Mouse (Mus musculus): ENCODE data around the gene Slc7a5. TPM values are rescaled to one million over a fixed set of nuclear protein-coding genes. Genes with fewer than 3 reads are reported as not detected.
A peak's percentile ranks its signal among the peaks of the same experiment; 100 is the strongest.

Gene Slc7a5
- polyA plus RNA-seq, 2 experiments: 27.8 to 34.6 TPM

- TF ChIP-seq POLR2A (IDR thresholded peaks at IDR 0.05; ENCODE audit: borderline replicate concordance, extremely low read depth, insufficient read depth, insufficient read length): no peak
- H3K36me3 ChIP-seq (ENCODE audit: control insufficient read depth, insufficient read depth, low read length): no peaks in the 10 kb centered on the region
- no peak overlapping the region for H3K9ac ChIP-seq (ENCODE audit: low read depth, low read length, severe bottlenecking)
- DNase-seq (ENCODE audit: low spot score) (peak; percentile 51), ATAC-seq (ENCODE audit: low FRiP score, low read depth) (no peak)
- no peak overlapping the region for H3K4me2 ChIP-seq (replicated peaks; ENCODE audit: low read depth, low read length, severe bottlenecking)
- 0 out of 2 replicates have a peak overlapping the region, but pooled peaks have one; percentile 13 for H3K27ac ChIP-seq (replicated peaks; ENCODE audit: low read depth, low read length)
- no peaks in the 10 kb centered on the region for H3K9me3 ChIP-seq (ENCODE audit: control insufficient read depth, low read length)
- H3K27me3 ChIP-seq (ENCODE audit: control insufficient read depth, insufficient read depth, low read length): no peaks in the 10 kb centered on the region
- WGBS: 48% methylated on average over 12 of the region's 12 CpGs
- 0 out of 2 replicates have a peak, but pooled peaks cover 2% of the 10 kb centered on the region for H3K4me1 ChIP-seq (ENCODE audit: control insufficient read depth, insufficient read depth, low read length)
- no peak overlapping the region for H3K4me3 ChIP-seq (replicated peaks; ENCODE audit: low read length)
Observed at GRCm38 (mm10) chr8:121935341-121936294, 28.1 kb upstream of the Slc7a5 start.

GRCm38 (mm10) chr8:121934923-121935322, 27.4 kb upstream of the Slc7a5 start:
- Histone ChIP-seq H3K36me3 (ENCODE audit: control insufficient read depth, insufficient read depth, low read length) (no peaks in the 10 kb centered on the region), H3K9me3 (ENCODE audit: control insufficient read depth, low read length) (no peaks in the 10 kb centered on the region), H3K9ac (ENCODE audit: low read depth, low read length, severe bottlenecking) (no peak overlapping the region), H3K4me3 (replicated peaks; ENCODE audit: low read length) (no peak overlapping the region), H3K4me2 (replicated peaks; ENCODE audit: low read depth, low read length, severe bottlenecking) (no peak overlapping the region), H3K27me3 (ENCODE audit: control insufficient read depth, insufficient read depth, low read length) (no peaks in the 10 kb centered on the region), H3K4me1 (ENCODE audit: control insufficient read depth, insufficient read depth, low read length) (0 out of 2 replicates have a peak, but pooled peaks cover 2% of the 10 kb centered on the region), H3K27ac (replicated peaks; ENCODE audit: low read depth, low read length) (0 out of 2 replicates have a peak overlapping the region, but pooled peaks have one; percentile 8)
- no peak for TF ChIP-seq POLR2A (IDR thresholded peaks at IDR 0.05; ENCODE audit: borderline replicate concordance, extremely low read depth, insufficient read depth, insufficient read length)
- ATAC-seq (ENCODE audit: low FRiP score, low read depth) (no peak), DNase-seq (ENCODE audit: low spot score) (no peak)

GRCm38 (mm10) chr8:121934506-121934905, 27.0 kb upstream of the Slc7a5 start:
- no peaks in the 10 kb centered on the region for H3K27me3 ChIP-seq (ENCODE audit: control insufficient read depth, insufficient read depth, low read length)
- H3K9ac ChIP-seq (ENCODE audit: low read depth, low read length, severe bottlenecking): no peak overlapping the region
- 0 out of 2 replicates have a peak, but pooled peaks cover 2% of the 10 kb centered on the region for H3K4me1 ChIP-seq (ENCODE audit: control insufficient read depth, insufficient read depth, low read length)
- no peaks in the 10 kb centered on the region for H3K36me3 ChIP-seq (ENCODE audit: control insufficient read depth, insufficient read depth, low read length)
- H3K4me2 ChIP-seq (replicated peaks; ENCODE audit: low read depth, low read length, severe bottlenecking): no peak overlapping the region
- H3K4me3 ChIP-seq (replicated peaks; ENCODE audit: low read length): no peak overlapping the region
- H3K27ac ChIP-seq (replicated peaks; ENCODE audit: low read depth, low read length): no peak overlapping the region
- no peak for DNase-seq (ENCODE audit: low spot score)
- 39% methylated on average over 4 of the region's 4 CpGs for WGBS
- no peak for TF ChIP-seq POLR2A (IDR thresholded peaks at IDR 0.05; ENCODE audit: borderline replicate concordance, extremely low read depth, insufficient read depth, insufficient read length)
- H3K9me3 ChIP-seq (ENCODE audit: control insufficient read depth, low read length): no peaks in the 10 kb centered on the region
- ATAC-seq (ENCODE audit: low FRiP score, low read depth): no peak

GRCm38 (mm10) chr8:121932668-121933520, 25.4 kb upstream of the Slc7a5 start:
- Histone ChIP-seq H3K9me3 (ENCODE audit: control insufficient read depth, low read length) (no peaks in the 10 kb centered on the region), H3K27me3 (ENCODE audit: control insufficient read depth, insufficient read depth, low read length) (no peaks in the 10 kb centered on the region), H3K4me2 (replicated peaks; ENCODE audit: low read depth, low read length, severe bottlenecking) (no peak overlapping the region), H3K9ac (ENCODE audit: low read depth, low read length, severe bottlenecking) (no peak overlapping the region), H3K4me3 (replicated peaks; ENCODE audit: low read length) (no peak overlapping the region), H3K36me3 (ENCODE audit: control insufficient read depth, insufficient read depth, low read length) (no peaks in the 10 kb centered on the region), H3K4me1 (ENCODE audit: control insufficient read depth, insufficient read depth, low read length) (0 out of 2 replicates have a peak, but pooled peaks cover 2% of the 10 kb centered on the region), H3K27ac (replicated peaks; ENCODE audit: low read depth, low read length) (no peak overlapping the region)
- no peak for DNase-seq (ENCODE audit: low spot score)
- WGBS: 88% methylated on average over 14 of the region's 14 CpGs
- no peak for ATAC-seq (ENCODE audit: low FRiP score, low read depth)
- TF ChIP-seq POLR2A (IDR thresholded peaks at IDR 0.05; ENCODE audit: borderline replicate concordance, extremely low read depth, insufficient read depth, insufficient read length): no peak
